ENCODE assay signal across 10 mouse cellular contexts in the genomic region with DNA sequence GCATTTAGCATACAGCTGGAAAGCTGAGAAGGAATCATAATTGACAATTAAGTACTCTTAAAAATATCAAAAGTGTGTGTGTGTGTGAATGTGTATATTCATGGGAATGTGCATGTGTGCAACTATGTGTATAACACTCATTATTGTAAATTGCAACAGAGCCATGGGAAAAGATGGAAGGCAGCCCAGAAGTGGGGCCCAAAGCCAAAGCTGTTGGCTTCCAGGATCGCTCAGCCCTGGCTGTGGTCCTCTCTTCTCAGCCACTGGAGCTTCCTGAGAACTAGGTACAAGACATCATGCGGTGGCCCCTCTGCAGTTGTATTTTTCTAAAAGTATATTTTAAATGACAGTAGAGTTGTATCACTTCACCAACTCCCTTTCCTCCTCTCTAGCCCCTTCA. TPM values are rescaled to one million over a fixed set of nuclear protein-coding genes. Genes with fewer than 3 reads are reported as not detected.
DNase-seq lines count a peak whose midpoint lies in the region; ATAC-seq and TF ChIP-seq lines count a peak whose summit lies in the region.
"Had no signal": no experiment of that assay in that cellular context is flagged by ENCODE, and none has a peak within 500 bp of the region (broad histone marks: within the 10 kb centered on the region; RNA-seq: fewer than 3 reads in every experiment).

No protein-coding gene starts in this region.

- no peaks in the 10 kb centered on the region for H3K36me3 ChIP-seq in liver, adult 2 months (ENCODE audit: control insufficient read depth, insufficient read depth, low read length)
- no peaks in the 10 kb centered on the region for H3K36me3 ChIP-seq in midbrain, embryonic 10.5 days
- H3K36me3 ChIP-seq: forebrain, embryonic 15.5 days had no signal

- intact Hi-C loops in gastrocnemius, postnatal 14 days (cut with DNase I; ENCODE audit: low total_unique reads), result no loop called here

- H3K9me3 ChIP-seq in midbrain, embryonic 10.5 days (replicated peaks), result no peaks in the 10 kb centered on the region
- H3K9me3 ChIP-seq: forebrain, embryonic 15.5 days had no signal

- 29% methylated on average over 2 of the region's 2 CpGs for WGBS in liver, adult 2 months
- WGBS in midbrain, embryonic 10.5 days, result 89% methylated on average over 2 of the region's 2 CpGs

- no peak overlapping the region for H3K9ac ChIP-seq in liver, adult 2 months (ENCODE audit: low read depth, low read length)
- H3K9ac ChIP-seq: forebrain, embryonic 15.5 days had no signal

- no peaks in the 10 kb centered on the region for H3K27me3 ChIP-seq in liver, adult 2 months (ENCODE audit: control insufficient read depth, insufficient read depth, low read length)
- no peaks in the 10 kb centered on the region for H3K27me3 ChIP-seq in midbrain, embryonic 10.5 days (ENCODE audit: low read depth, poor library complexity, severe bottlenecking)
- H3K27me3 ChIP-seq: forebrain, embryonic 15.5 days had no signal

- ATAC-seq in activated CD4-positive, CD25-positive, alpha-beta regulatory T cell, adult 4 months, result no peak
- ATAC-seq: forebrain, embryonic 15.5 days had no signal

- no peak for TF ChIP-seq POLR2A in liver, adult 2 months (IDR thresholded peaks at IDR 0.05; ENCODE audit: extremely low read depth, insufficient read depth, low read length)

- H3K79me2 ChIP-seq in liver, adult 2 months (ENCODE audit: control insufficient read depth, insufficient read depth, low read length), result no peaks in the 10 kb centered on the region

- no peak for TF ChIP-seq CTCF in liver, adult 2 months (IDR thresholded peaks at IDR 0.05; ENCODE audit: low read depth, low read length)

- peak; percentile 68 to 73 for DNase-seq in cerebellum, postnatal 10 days
- DNase-seq in cerebellum, adult 11 months, result no peak
- DNase-seq in liver, adult 2 months (ENCODE audit: extremely low read depth, low read depth, low spot score), result peak; percentile 78
- no peak for DNase-seq in liver
- DNase-seq in gastrocnemius, postnatal 14 days, result peak; percentile 33
- peak; percentile 42 for DNase-seq in lung, postnatal 36 days
- DNase-seq in midbrain, embryonic 10.5 days (ENCODE audit: low spot score), result no peak
- DNase-seq: kidney, postnatal 14 days had no signal

- H3K27ac ChIP-seq in liver, adult 2 months (replicated peaks; ENCODE audit: insufficient read depth, low read depth, low read length), result no peak overlapping the region
- no peak overlapping the region for H3K27ac ChIP-seq in midbrain, embryonic 10.5 days (replicated peaks)
- H3K27ac ChIP-seq: forebrain, embryonic 15.5 days had no signal

- H3K4me1 ChIP-seq in liver, adult 2 months (ENCODE audit: control insufficient read depth, insufficient read depth, low read length), result peaks cover 13% of the 10 kb centered on the region
- no peaks in the 10 kb centered on the region for H3K4me1 ChIP-seq in midbrain, embryonic 10.5 days
- H3K4me1 ChIP-seq: forebrain, embryonic 15.5 days had no signal

- H3K4me3 ChIP-seq in liver, adult 2 months (ENCODE audit: insufficient read depth, low read depth, low read length), result no peak overlapping the region
- H3K4me3 ChIP-seq in midbrain, embryonic 10.5 days, result no peak overlapping the region
- H3K4me3 ChIP-seq: forebrain, embryonic 15.5 days had no signal

RNA-seq across cellular contexts. Expression of gene Il1r1, which starts 44.0 kb away (rescaled TPM):
- total RNA-seq in liver, adult 2 months (2014; rRNA removed), result 9.4 and 16.0 TPM in 2 replicates
- 2.0 and 5.5 TPM in 2 replicates for polyA plus RNA-seq in liver, adult 2 months (2012; rRNA removed)
- 1 to 10 TPM; 3.3 to 3.5 TPM for total RNA-seq in gastrocnemius, postnatal 14 days (2021)
- polyA plus RNA-seq in midbrain, embryonic 10.5 days (2016; fragmentation: Nextera tagmentation; extraction: Ambion mirVana), result 0.53 and 0.75 TPM in 2 replicates
- polyA plus RNA-seq in activated CD4-positive, CD25-positive, alpha-beta regulatory T cell, adult 4 months (2017; shearing (Covaris generic)), result under 1 TPM; 0.25 to 0.46 TPM

Comparison
In these comparisons a context has a peak if more than half of its experiments do, and no peak if none do; other contexts are left out.
1. DNase-seq: peak in cerebellum, postnatal 10 days (2 of 2), liver, adult 2 months (single experiment), gastrocnemius, postnatal 14 days (single experiment) and lung, postnatal 36 days (single experiment); none in cerebellum, adult 11 months (single experiment), liver (single experiment) and midbrain, embryonic 10.5 days (single experiment).